ENCODE assay signal across 16 mouse cellular contexts in the genomic region with DNA sequence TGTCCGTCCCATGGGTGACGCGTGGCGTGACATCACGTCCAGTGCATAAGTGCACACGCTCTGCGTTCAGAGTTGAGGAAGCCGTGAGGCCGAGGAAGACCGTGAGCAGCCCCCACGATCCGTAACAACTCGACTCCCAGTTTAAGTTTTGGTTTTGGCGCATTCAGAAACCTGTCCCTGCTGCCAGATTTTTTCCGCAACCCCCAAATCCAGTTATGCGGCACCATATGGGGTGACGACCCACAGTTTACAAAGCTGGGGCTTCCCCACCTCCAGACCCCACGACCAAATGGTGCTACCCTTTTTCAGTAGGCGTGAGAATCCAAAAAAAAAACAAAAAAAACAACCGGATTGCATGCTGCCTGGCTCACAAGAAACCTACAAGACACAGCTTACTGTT. TPM values are rescaled to one million over a fixed set of nuclear protein-coding genes. Genes with fewer than 3 reads are reported as not detected.
DNase-seq lines count a peak whose midpoint lies in the region.
"Had no signal": no experiment of that assay in that cellular context is flagged by ENCODE, and none has a peak within 500 bp of the region (broad histone marks: within the 10 kb centered on the region; RNA-seq: fewer than 3 reads in every experiment).

No protein-coding gene starts in this region.

- DNase-seq in layer of hippocampus, adult 18-20 months (ENCODE audit: low spot score in 2 of 2), result peak; percentile 45 to 80
- DNase-seq in layer of hippocampus, adult 9-11 months, result no peak
- DNase-seq in right cerebral cortex, adult 18-20 months, result peak; percentile 55
- DNase-seq in right cerebral cortex, postnatal 10 days (ENCODE audit: low spot score in 2 of 2), result no peak
- peak; percentile 70 for DNase-seq in brain, adult 2 months (ENCODE audit: low read depth, low spot score)
- DNase-seq in layer of hippocampus, postnatal 36 days, result peak; percentile 54 to 65
- DNase-seq in kidney, postnatal 14 days, result no peak
- DNase-seq: adrenal gland, postnatal 10 days; cerebellum, adult 8-10 months; gastrocnemius, adult 2 months; kidney, adult 8-10 months; kidney, postnatal 10 days; liver; retina, postnatal 1 day; thymus, adult 18-20 months; thymus, postnatal 4 days had no signal

RNA-seq across cellular contexts. Expression of gene Zbp1, which starts 26.5 kb away (rescaled TPM):
- total RNA-seq in layer of hippocampus, adult 18-20 months (2021), result under 1 TPM in 1 of 2 experiments, not detected in 1; 0.30 TPM
- total RNA-seq in layer of hippocampus, postnatal 36 days (2021), result under 1 TPM in 1 of 2 experiments, not detected in 1; 0.35 TPM
- total RNA-seq: gastrocnemius, adult 2 months had no signal

RNA-seq across cellular contexts. Expression of gene Pmepa1, which starts 31.1 kb away (rescaled TPM):
- 10 to 100 TPM; 22.6 to 23.8 TPM for total RNA-seq in layer of hippocampus, adult 18-20 months (2021)
- total RNA-seq in layer of hippocampus, postnatal 36 days (2021), result 10 to 100 TPM; 20.3 to 23.2 TPM

Comparison
In these comparisons a context has a peak if more than half of its experiments do, and no peak if none do; other contexts are left out.
1. DNase-seq: peak in layer of hippocampus, adult 18-20 months (2 of 2), right cerebral cortex, adult 18-20 months (single experiment), brain, adult 2 months (single experiment) and layer of hippocampus, postnatal 36 days (2 of 2); none in layer of hippocampus, adult 9-11 months (single experiment), right cerebral cortex, postnatal 10 days (0 of 2) and kidney, postnatal 14 days (single experiment).